Mouse (Mus musculus) bone marrow, adult 2 months (tissue): ENCODE measurements at regions not wholly inside any gene's neighbourhood (a gene's known extent, or its start where the extent isn't known, plus 50 kb on each side); places are given as distances from the start of the nearest gene placed in this dataset.

Experiments
- CTCF ChIP-seq: fragments of 200-500 bp; IDR thresholded peaks from 2 replicates; pipeline ENCODE4 v1.5.1; 2011; ENCODE audit warnings: low read length, control low read depth; ENCODE audit not compliant: control insufficient read depth, insufficient read depth
- POLR2A ChIP-seq: fragments of 200-500 bp; IDR thresholded peaks from 2 replicates; pipeline ENCODE4 v1.6.1; 2011; ENCODE audit warnings: low read depth, mild to moderate bottlenecking, control low read depth, low read length, borderline replicate concordance; ENCODE audit not compliant: control insufficient read depth

DNA sequence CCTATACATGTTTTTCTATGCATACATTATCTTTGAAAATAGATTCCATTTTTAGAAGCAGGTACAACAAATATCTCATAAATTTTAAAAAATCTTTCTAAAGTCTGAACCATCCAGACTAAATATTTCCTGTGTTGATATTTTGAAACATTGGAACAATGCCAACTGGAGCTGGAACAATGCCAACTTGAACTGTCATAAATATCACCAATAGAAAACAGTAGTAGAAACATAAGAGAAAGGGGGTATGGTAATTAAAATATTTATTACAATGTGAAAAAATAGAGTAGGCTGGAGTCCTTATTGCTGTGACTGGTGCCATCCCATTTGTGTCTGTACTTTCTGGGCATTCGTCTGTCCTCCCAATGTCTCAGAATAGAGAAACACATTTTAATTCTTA, 286.9 kb upstream of the Mctp2 start:
- no peak for TF ChIP-seq POLR2A
- TF ChIP-seq CTCF, result no peak
